Mouse (Mus musculus) ES-Bruce4 (cell line): ENCODE data around the gene Smok3c. TPM values are rescaled to one million over a fixed set of nuclear protein-coding genes. Genes with fewer than 3 reads are reported as not detected.

Experiments
- H3K27ac ChIP-seq: 2 replicates; pipeline ENCODE4 v1.5.1; 2012; ENCODE audit warnings: low read length, inconsistent platforms; ENCODE audit not compliant: insufficient read depth
- H3K27me3 ChIP-seq: 2 replicates; pipeline ENCODE4 v1.6.1; 2012; ENCODE audit warnings: mild to moderate bottlenecking, low read length, inconsistent platforms; ENCODE audit not compliant: control insufficient read depth, poor library complexity, insufficient read depth, severe bottlenecking
- H3K36me3 ChIP-seq: 2 replicates; pipeline ENCODE4 v1.6.1; 2012; ENCODE audit warnings: inconsistent platforms, mild to moderate bottlenecking, low read length, moderate library complexity; ENCODE audit not compliant: control insufficient read depth, poor library complexity, insufficient read depth, severe bottlenecking
- H3K4me1 ChIP-seq: one replicate; pipeline ENCODE4 v1.8.1; 2011; ENCODE audit warnings: low read length; ENCODE audit not compliant: control insufficient read depth, insufficient read depth
- H3K4me3 ChIP-seq: 2 replicates; pipeline ENCODE4 v1.5.1; 2011; ENCODE audit warnings: low read depth, mild to moderate bottlenecking, low read length
- H3K9ac ChIP-seq: 2 replicates; pipeline ENCODE4 v1.6.1; 2012; ENCODE audit warnings: low read depth, mild to moderate bottlenecking, inconsistent platforms; ENCODE audit not compliant: poor library complexity, severe bottlenecking
- H3K9me3 ChIP-seq: replicated peaks from 2 replicates; pipeline ENCODE4 v1.6.1; 2012; ENCODE audit warnings: mild to moderate bottlenecking, low read length, inconsistent platforms; ENCODE audit not compliant: control insufficient read depth, poor library complexity, insufficient read depth, severe bottlenecking
- CTCF ChIP-seq: IDR thresholded peaks from one replicate; pipeline ENCODE4 v1.8.1; 2011; ENCODE audit warnings: low read depth, low read length
- EP300 ChIP-seq: IDR thresholded peaks from 2 replicates; pipeline ENCODE4 v1.6.1; 2011; ENCODE audit warnings: low read depth, low read length; ENCODE audit not compliant: insufficient read depth
- POLR2A ChIP-seq: IDR thresholded peaks from one replicate; pipeline ENCODE4 v1.8.1; 2011; ENCODE audit warnings: low read length; ENCODE audit not compliant: insufficient read depth
- polyA plus RNA-seq: library from polyadenylated mRNA; stranded (reverse); fragments of >200 nt; gene quantifications from 2 replicates; pipeline ENCODE4 v1.2.4, GENCODE M21; 2011; ENCODE audit warnings: low read depth; ENCODE audit not compliant: missing spikeins, insufficient read depth, insufficient read length

The Smok3c gene
- polyA plus RNA-seq, 1 experiment, result not detected

DNA sequence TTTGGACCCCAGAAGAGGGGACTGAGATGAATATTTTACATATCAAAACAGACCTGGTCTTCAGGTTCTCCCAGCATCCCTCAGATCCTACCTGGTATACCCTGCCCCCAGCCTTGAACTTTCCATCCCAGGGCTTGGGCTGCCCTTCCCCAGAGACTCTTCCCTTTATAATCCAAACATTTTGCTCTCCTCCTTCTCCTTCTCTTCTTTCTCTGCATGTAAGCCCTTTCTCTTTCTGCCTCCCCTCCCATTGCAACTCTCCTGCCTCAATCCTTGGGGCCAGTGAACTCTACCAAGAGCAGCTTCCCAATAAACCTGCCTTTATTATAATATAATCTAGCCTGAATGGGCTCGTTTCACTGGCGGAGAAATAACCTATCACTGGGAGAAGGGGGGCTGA, 30.9 kb downstream of the Smok3c start:
- H3K36me3 ChIP-seq, result no peaks in the 10 kb centered on the region; the same call in none of the 2 replicates
- H3K9me3 ChIP-seq, result no peaks in the 10 kb centered on the region
- no peak overlapping the region for H3K4me3 ChIP-seq
- TF ChIP-seq EP300 (no peak), CTCF (no peak), POLR2A (no peak)
- H3K27me3 ChIP-seq, result no peaks in the 10 kb centered on the region
- peaks cover 2% of the 10 kb centered on the region for H3K4me1 ChIP-seq
- H3K9ac ChIP-seq, result no peak overlapping the region
- no peak overlapping the region for H3K27ac ChIP-seq

DNA sequence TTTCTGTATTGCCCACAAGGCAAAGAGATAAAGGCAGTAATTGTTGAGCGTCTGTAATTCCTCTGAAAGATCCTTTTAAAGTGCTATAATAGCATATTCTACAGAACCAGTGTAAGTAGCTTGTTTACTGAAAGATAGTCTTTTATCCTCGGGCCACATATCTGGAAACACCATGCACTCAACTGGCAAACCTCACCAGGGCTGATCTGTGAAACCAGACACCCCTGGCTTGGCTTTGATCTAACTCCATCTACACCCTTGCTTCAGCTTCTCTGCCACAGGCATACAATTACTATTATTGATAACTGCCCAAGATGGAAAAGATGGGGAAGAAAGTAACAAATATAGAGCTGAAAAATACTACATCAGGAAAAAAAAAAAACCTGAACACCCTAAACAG, 31.5 kb downstream of the Smok3c start:
- Histone ChIP-seq H3K27me3 (no peaks in the 10 kb centered on the region), H3K36me3 (no peaks in the 10 kb centered on the region; the same call in none of the 2 replicates), H3K4me3 (no peak overlapping the region), H3K9ac (peak overlapping the region; percentile 88; the same call in 1 of the 2 replicates), H3K27ac (no peak overlapping the region), H3K4me1 (peaks cover 2% of the 10 kb centered on the region), H3K9me3 (no peaks in the 10 kb centered on the region)
- TF ChIP-seq EP300, result no peak
- TF ChIP-seq POLR2A, result no peak
- TF ChIP-seq CTCF, result no peak

DNA sequence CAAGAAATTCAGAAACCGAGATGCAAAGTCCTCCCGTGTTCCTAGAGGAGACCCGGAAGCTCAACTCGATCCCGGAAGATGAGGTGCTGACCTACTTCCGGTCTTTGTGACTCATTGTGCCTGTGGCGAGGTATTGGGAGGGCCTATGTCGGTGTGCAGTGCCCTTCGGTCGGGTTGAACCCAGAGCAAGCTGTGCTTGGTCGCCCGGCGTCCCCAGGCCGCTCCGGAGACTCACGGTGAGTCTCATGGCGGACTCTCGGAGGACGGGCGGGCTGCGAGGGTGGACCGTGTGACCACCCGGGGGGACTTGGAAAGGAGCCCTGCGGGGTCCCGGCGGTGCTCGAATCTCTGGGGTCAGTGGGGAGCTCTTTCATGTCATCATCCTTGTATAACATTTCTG, 32.0 kb downstream of the Smok3c start, which contains the start of gene Zkscan1:
Zkscan1 (plus strand) TSS at position 89 of the 400 bp plus-strand sequence.
- peak within 1 kb of the TSS; percentile 12; the same call in 1 of the 2 replicates for H3K27ac ChIP-seq
- no peaks in the 10 kb centered on the region for H3K9me3 ChIP-seq
- H3K9ac ChIP-seq, result peak within 1 kb of the TSS; percentile 88
- H3K4me3 ChIP-seq, result peak within 1 kb of the TSS; percentile 99
- H3K27me3 ChIP-seq, result no peaks in the 10 kb centered on the region
- peaks cover 2% of the 10 kb centered on the region for H3K4me1 ChIP-seq
- H3K36me3 ChIP-seq, result no peaks in the 10 kb centered on the region; the same call in none of the 2 replicates
- TF ChIP-seq EP300 (no peak), CTCF (no peak), POLR2A (peak; percentile 33)

DNA sequence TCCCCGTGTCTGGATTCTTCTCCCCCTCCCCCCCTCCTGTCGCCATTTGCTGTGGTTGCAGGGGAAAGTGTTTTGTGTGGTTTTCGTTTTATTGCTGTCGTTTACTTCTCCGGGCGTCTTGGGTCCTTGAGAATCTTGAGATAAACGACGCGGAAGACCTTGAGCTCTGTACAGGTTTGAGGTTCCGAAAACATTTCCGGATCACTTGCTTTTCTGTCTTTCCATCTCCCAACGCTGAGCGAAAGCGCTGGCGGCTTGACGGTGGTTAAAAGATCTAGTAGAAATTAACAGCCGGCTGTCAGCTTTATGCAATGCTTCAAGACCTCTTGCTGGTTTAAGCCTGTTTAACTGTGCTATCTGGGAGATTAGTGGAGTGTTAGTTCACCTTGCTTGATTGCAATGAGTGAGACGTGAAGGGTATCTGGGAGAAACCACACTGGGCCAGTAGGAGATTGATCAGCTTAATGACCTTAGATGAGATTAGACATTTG, 32.5 kb downstream of the Smok3c start:
- H3K27me3 ChIP-seq, result no peaks in the 10 kb centered on the region
- H3K27ac ChIP-seq, result 0 out of 2 replicates have a peak overlapping the region, but pooled peaks have one; percentile 12
- peak overlapping the region; percentile 99 for H3K4me3 ChIP-seq
- peaks cover 2% of the 10 kb centered on the region for H3K4me1 ChIP-seq
- no peaks in the 10 kb centered on the region for H3K9me3 ChIP-seq
- H3K9ac ChIP-seq, result peak overlapping the region; percentile 88
- no peaks in the 10 kb centered on the region; the same call in none of the 2 replicates for H3K36me3 ChIP-seq
- TF ChIP-seq POLR2A, result no peak

DNA sequence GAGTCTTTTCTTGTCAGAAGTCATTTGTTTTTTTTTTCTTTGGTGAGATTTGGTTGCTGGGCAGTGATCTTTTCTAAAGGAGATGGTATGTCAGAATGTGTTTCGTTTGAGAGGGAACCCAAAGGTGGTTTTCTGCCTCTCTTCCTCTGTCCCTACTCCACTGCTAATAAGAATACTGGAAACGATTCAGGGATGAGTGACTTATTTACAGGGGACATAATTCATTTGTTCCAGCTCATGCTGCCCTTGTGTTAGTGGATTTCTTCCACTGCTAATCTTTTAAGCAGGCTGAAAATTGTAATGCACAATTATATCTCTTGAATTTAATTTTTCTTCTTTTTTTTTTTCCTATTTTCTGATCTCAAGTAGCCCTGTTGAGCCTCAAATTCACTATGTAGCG, 33.8 kb downstream of the Smok3c start:
- Histone ChIP-seq H3K27me3 (no peaks in the 10 kb centered on the region), H3K4me1 (peaks cover 2% of the 10 kb centered on the region), H3K36me3 (no peaks in the 10 kb centered on the region; the same call in none of the 2 replicates), H3K9ac (no peak overlapping the region), H3K27ac (no peak overlapping the region), H3K4me3 (no peak overlapping the region), H3K9me3 (no peaks in the 10 kb centered on the region)
- TF ChIP-seq EP300, result no peak
- TF ChIP-seq POLR2A, result no peak
- TF ChIP-seq CTCF, result no peak

DNA sequence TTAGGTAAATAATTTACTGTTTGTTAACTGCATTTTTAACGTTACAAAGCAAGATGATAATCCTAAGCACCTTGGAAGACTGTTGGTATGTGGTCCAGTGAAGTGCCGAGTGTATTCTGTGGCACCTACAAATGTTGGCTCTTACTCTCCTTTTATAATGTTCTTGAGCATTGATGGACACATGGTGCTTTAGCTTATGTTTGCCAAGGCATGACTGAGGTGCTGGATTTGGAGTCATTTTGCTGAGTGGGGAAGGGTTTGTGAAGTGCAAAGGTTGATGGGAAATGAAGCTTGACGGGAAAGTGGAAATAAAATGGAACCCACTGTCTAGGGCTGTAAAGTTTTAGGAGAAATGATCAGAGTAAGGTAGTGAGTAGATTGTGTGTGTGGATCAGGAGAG, 35.4 kb downstream of the Smok3c start:
- H3K4me1 ChIP-seq, result peaks cover 2% of the 10 kb centered on the region
- no peaks in the 10 kb centered on the region for H3K27me3 ChIP-seq
- no peak overlapping the region for H3K9ac ChIP-seq
- no peaks in the 10 kb centered on the region for H3K9me3 ChIP-seq
- TF ChIP-seq POLR2A (no peak), CTCF (no peak), EP300 (no peak)
- H3K27ac ChIP-seq, result 0 out of 2 replicates have a peak overlapping the region, but pooled peaks have one; percentile 11
- no peak overlapping the region for H3K4me3 ChIP-seq
- peaks cover 5% of the 10 kb centered on the region for H3K36me3 ChIP-seq
